Mouse (Mus musculus): Measurements from ENCODE around the gene Cacfd1. TPM values are rescaled to one million over a fixed set of nuclear protein-coding genes. Genes with fewer than 3 reads are reported as not detected.

The Cacfd1 gene
- polyA plus RNA-seq (2012; rRNA removed) = 76.2 and 90.6 TPM in 2 replicates

- no peak for DNase-seq (ENCODE audit: low read depth)
Measured at GRCm38 (mm10) chr2:27009714-27010244, at the start of gene Cacfd1. Cacfd1 (plus strand) TSS chr2:27009926.

- DNase-seq (ENCODE audit: low read depth) = no peak
Measured at GRCm38 (mm10) chr2:26960756-26961155, 49.0 kb upstream of the Cacfd1 start.

- no peak for DNase-seq (ENCODE audit: low read depth)
Measured at GRCm38 (mm10) chr2:26963923-26964723, 45.6 kb upstream of the Cacfd1 start, which contains the start of gene Rexo4. Rexo4 (minus strand) TSS chr2:26964386.

DNA sequence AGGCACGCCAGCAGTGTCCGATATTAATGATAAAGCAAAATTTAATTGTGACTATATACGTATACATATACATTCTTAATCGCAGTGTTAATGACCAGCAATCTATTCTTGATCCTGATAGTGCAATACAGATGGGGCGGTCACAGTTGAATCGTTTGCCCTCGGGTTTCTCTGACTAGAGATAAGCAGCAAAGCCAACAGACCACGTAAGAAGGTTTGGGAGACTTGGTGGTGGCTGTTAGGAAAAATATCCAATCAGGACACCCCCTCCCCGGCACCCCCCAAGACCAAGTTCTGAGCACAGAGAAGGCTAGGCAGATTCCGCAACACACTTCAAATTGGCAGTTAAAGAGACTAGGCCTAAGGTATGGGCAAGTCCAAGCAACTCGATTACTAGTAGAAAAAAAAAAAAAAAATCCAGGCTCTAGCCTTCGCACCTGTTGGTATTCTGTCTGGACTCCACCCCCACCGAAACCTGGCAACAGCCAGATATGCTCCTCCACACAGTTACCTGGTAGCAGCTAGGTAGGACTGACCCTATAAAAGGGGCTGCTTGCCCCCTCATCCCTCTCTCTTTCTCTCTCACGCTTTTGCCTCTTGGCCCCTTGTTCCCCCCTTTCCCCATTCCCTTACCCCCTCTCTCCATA lies 44.9 kb upstream of the Cacfd1 start:
- no peak for DNase-seq (ENCODE audit: low read depth)

DNA sequence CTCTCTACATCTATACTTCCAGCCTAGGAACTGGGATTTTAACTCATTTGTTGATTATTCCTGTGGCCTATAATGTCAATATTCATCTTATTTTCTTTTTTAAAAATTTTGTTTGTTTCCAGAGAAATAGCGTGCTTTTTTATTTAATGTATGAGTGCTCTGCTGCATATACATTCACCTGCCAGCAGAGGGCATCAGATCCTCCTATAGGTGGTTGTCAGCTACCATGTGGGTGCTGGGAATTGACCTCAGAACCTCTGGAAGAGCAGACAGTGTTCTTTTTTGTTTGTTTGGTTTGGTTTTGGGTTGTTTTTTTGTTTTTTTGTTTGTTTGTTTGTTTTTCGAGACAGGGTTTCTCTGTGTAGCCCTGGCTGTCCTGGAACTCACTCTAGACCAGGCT lies 42.5 kb upstream of the Cacfd1 start:
- no peak for DNase-seq (ENCODE audit: low read depth)

- DNase-seq (ENCODE audit: low read depth) = no peak
Measured at GRCm38 (mm10) chr2:26973116-26973515, 36.6 kb upstream of the Cacfd1 start, which contains the start of gene Adamts13. Adamts13 (plus strand) TSS chr2:26973416.

DNA sequence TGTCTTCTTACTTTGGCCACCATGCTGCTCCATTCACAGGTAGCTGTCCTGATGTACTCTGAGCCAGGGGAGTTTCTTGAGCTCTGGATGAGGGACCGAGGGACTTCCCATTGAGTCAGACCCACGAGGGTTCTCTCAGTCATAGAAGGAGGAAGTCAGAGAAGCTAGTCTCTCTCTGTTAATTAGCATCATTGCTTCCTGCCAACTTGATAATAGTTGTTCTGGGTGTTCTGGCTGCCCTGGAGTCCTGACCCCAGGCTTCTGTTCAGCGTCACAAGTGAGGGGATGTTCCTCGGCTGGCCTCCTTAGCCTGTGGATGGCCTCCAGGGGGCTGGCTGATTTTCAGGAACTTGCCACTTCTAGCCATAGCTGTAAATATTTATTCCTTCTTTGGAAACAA lies 35.8 kb upstream of the Cacfd1 start:
- no peak for DNase-seq (ENCODE audit: low read depth)

DNA sequence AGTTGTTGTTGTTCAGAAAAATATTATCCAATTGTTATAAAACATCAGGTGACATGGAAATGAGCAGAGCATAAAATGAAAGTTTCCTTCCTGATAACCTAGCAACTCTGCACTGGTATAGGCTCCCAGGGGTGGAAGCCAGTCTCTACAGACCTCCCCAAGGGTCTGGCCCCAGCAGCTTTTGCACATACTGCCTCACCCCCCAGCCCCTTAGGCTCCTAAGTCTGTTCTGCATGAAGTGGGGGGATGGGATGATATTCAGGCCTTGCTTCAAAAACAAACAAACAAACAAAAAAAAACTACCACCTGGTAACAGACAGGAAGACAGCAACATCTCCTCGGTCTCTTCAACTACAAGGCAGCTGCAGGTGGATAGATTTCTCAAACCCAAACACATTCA lies 29.4 kb upstream of the Cacfd1 start:
- DNase-seq (ENCODE audit: low read depth) = no peak

- no peak for DNase-seq (ENCODE audit: low read depth)
Measured at GRCm38 (mm10) chr2:26984179-26984578, 25.5 kb upstream of the Cacfd1 start.

- no peak for DNase-seq (ENCODE audit: low read depth)
Measured at GRCm38 (mm10) chr2:26984640-26985039, 25.1 kb upstream of the Cacfd1 start.

GRCm38 (mm10) chr2:26993936-26994335 lies 15.8 kb upstream of the Cacfd1 start:
- no peak for DNase-seq (ENCODE audit: low read depth)

GRCm38 (mm10) chr2:26997498-26997897 lies 12.2 kb upstream of the Cacfd1 start:
- DNase-seq (ENCODE audit: low read depth) = no peak

- DNase-seq (ENCODE audit: low read depth) = no peak
Measured at GRCm38 (mm10) chr2:26997993-26998392, 11.7 kb upstream of the Cacfd1 start.

DNA sequence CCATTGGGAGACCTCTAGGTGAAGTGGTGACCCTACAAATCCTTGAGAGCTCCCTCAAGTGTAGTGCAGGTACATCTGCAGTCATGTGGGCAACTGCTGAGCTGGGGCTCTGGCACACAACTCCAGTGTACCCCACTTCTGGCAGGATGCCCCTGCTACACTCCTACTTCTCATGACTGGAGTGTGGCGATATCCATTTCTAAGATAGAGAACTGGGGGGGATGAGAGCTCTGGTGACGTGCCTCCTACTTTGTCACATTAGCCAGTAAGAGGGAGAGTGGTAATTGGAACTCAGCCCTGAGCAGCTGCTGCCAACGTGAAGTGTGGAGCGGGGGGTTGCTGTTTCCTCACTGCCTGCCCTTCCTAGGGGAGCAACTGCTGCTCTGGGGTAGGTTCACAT lies 3.5 kb upstream of the Cacfd1 start:
- no peak for DNase-seq (ENCODE audit: low read depth)

- no peak for DNase-seq (ENCODE audit: low read depth)
Measured at GRCm38 (mm10) chr2:27007701-27008100, 2.0 kb upstream of the Cacfd1 start.

DNA sequence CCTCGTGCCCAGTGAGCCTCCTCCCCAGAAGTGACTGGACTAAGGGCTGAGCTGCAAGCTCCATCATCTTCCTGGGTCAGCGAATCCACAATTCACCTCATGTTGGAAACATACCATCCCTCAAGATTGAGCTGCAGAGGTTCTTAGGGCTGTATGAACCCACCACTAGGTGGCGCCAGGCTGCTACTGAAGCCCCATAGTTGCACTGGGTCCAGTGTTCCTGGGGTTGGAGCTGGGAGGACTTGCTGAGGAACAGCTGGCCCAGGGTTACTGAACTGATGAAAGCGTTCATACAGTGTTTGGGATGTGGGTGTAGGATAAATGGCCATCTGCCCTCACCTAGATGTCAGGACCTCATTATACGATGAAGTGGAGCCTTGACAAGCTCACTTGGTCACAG lies 8.1 kb downstream of the Cacfd1 start:
- DNase-seq (ENCODE audit: low read depth) = no peak

GRCm38 (mm10) chr2:27019530-27019929 lies 9.8 kb downstream of the Cacfd1 start:
- no peak for DNase-seq (ENCODE audit: low read depth)

GRCm38 (mm10) chr2:27021103-27021502 lies 11.4 kb downstream of the Cacfd1 start:
- DNase-seq (ENCODE audit: low read depth) = no peak

DNA sequence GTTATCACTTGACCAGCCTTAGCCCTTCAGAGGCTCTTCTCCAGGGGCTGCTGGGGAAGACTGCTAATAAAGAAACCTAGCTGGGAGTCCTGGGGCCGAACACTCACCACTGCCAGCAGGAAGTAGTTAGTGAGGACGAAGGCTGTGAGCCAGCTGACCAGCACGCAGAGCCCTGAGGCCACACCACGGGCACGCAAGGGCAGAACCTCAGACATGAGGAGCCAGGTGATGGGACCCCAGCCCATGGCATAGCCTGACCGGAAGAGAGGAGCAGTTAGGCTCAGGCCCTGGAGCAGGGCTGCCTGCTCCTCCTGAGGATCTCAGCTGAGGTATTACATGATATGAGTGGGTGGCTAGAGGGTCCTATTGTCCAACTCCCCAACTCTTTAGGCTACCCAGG lies 12.9 kb downstream of the Cacfd1 start:
- no peak for DNase-seq (ENCODE audit: low read depth)

DNA sequence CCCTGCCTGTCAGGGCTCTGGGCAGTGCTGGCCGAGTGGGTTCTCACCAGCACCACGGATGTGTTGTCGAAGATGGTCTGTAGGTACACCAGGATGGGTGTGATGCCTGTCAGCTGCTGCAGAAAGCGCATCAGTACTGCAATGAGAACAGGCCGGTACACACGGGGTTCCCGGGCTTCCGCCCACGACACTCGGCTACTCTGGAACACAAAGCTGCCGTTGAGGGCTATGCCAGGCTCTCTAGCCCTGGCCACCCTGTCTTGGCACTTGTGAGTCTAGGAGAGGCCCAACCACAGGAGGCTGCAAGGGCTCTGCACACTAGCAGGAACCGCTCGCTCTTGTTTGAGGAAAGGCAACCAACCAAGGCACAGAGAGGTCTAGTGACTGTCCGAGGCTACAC lies 14.4 kb downstream of the Cacfd1 start:
- no peak for DNase-seq (ENCODE audit: low read depth)

- DNase-seq (ENCODE audit: low read depth) = no peak
Measured at GRCm38 (mm10) chr2:27025545-27025944, 15.8 kb downstream of the Cacfd1 start.

DNA sequence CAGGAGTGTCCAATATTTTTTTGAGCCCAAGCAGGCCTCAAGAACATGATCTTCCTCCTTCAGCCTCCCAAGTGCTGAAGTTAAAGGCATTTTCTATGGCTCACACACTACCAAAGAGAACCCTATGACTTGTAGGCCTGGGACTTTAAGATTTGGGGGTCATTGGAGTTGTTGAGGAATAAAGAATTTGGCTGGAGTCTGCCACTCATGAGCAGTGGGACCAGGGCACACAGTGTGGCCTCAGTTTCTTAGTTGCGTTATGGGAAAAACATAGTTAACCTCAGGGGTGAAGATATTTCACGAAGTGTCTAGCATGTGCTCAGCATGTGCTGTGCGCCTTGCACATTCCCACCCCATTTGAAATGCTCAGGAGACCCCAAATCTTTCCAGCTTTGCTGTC lies 16.6 kb downstream of the Cacfd1 start:
- DNase-seq (ENCODE audit: low read depth) = no peak
